In genomic region chr1:138720728-138721127, GRCm38 (mm10) we compare ENCODE assay signal across 24 mouse cellular contexts.
A peak's percentile ranks its signal among the peaks of the same experiment; 100 is the strongest.
DNase-seq lines count a peak whose midpoint lies in the region; ATAC-seq and TF ChIP-seq lines count a peak whose summit lies in the region.
"Had no signal": no experiment of that assay in that cellular context is flagged by ENCODE, and none has a peak within 500 bp of the region (broad histone marks: within the 10 kb centered on the region; RNA-seq: fewer than 3 reads in every experiment).

No protein-coding gene starts in this region.

- peak; percentile 8 for DNase-seq in heart, postnatal 4 days
- DNase-seq in heart, adult 11 months = no peak
- DNase-seq in embryo, embryonic 11 days = peak; percentile 35
- peak; percentile 64 for DNase-seq in forelimb bud, embryonic 11.5 days (ENCODE audit: low read depth, low spot score)
- DNase-seq in limb, embryonic 14.5 days (ENCODE audit: low spot score) = peak; percentile 64
- no peak for DNase-seq in frontal cortex, postnatal 36 days (ENCODE audit: low spot score in 2 of 2)
- no peak for DNase-seq in liver
- DNase-seq: adrenal gland, postnatal 10 days; cerebellum, adult 2 months; cerebellum, postnatal 36 days; gastrocnemius, postnatal 36 days; kidney, postnatal 36 days; layer of hippocampus, postnatal 36 days; lung, adult 18-20 months; lung, postnatal 4 days; midbrain, embryonic 14.5 days; right cerebral cortex, postnatal 14 days; thymus, postnatal 25 days had no signal

- H3K9me3 ChIP-seq in limb, embryonic 14.5 days (ENCODE audit: control insufficient read depth, low read length) = no peaks in the 10 kb centered on the region
- H3K9me3 ChIP-seq: embryonic facial prominence, embryonic 13.5 days; kidney, embryonic 15.5 days; liver, embryonic 12.5 days had no signal

- H3K27ac ChIP-seq in limb, embryonic 14.5 days (replicated peaks; ENCODE audit: low read depth, low read length) = no peak overlapping the region
- H3K27ac ChIP-seq: embryonic facial prominence, embryonic 13.5 days; hindbrain, postnatal 0 days; kidney, embryonic 15.5 days; liver, embryonic 12.5 days had no signal

- no peak overlapping the region for H3K4me3 ChIP-seq in limb, embryonic 14.5 days (replicated peaks; ENCODE audit: low read length)
- H3K4me3 ChIP-seq: embryonic facial prominence, embryonic 13.5 days; kidney, embryonic 15.5 days; liver, embryonic 12.5 days had no signal

- H3K4me1 ChIP-seq in limb, embryonic 14.5 days (ENCODE audit: control insufficient read depth, insufficient read depth, low read length) = 0 out of 2 replicates have a peak, but pooled peaks cover 10% of the 10 kb centered on the region
- H3K4me1 ChIP-seq: kidney, embryonic 15.5 days; liver, embryonic 12.5 days had no signal

- TF ChIP-seq POLR2A in limb, embryonic 14.5 days (IDR thresholded peaks at IDR 0.05; ENCODE audit: borderline replicate concordance, extremely low read depth, insufficient read depth, insufficient read length) = no peak

- H3K36me3 ChIP-seq in limb, embryonic 14.5 days (ENCODE audit: control insufficient read depth, insufficient read depth, low read length) = no peaks in the 10 kb centered on the region
- H3K36me3 ChIP-seq: embryonic facial prominence, embryonic 13.5 days; kidney, embryonic 15.5 days; liver, embryonic 12.5 days had no signal

- no peaks in the 10 kb centered on the region for H3K27me3 ChIP-seq in limb, embryonic 14.5 days (ENCODE audit: control insufficient read depth, insufficient read depth, low read length)
- H3K27me3 ChIP-seq: embryonic facial prominence, embryonic 13.5 days; kidney, embryonic 15.5 days; liver, embryonic 12.5 days had no signal

- peak overlapping the region; percentile 18; the same call in 1 of the 2 replicates for H3K4me2 ChIP-seq in limb, embryonic 14.5 days (replicated peaks; ENCODE audit: low read depth, low read length, severe bottlenecking)
- H3K4me2 ChIP-seq: embryonic facial prominence, embryonic 13.5 days; kidney, embryonic 15.5 days; liver, embryonic 12.5 days had no signal

- H3K9ac ChIP-seq in limb, embryonic 14.5 days (ENCODE audit: low read depth, low read length, severe bottlenecking) = no peak overlapping the region
- H3K9ac ChIP-seq: embryonic facial prominence, embryonic 13.5 days; kidney, embryonic 15.5 days; liver, embryonic 12.5 days had no signal

- ATAC-seq in limb, embryonic 14.5 days (ENCODE audit: low FRiP score, low read depth) = peak; percentile 80
- ATAC-seq: forebrain, embryonic 14.5 days; hindbrain, postnatal 0 days; intestine, postnatal 0 days; liver, embryonic 12.5 days had no signal

- WGBS in limb, embryonic 14.5 days = 11% methylated on average over 4 of the region's 4 CpGs

Comparison
In these comparisons a context has a peak if more than half of its experiments do, and no peak if none do; other contexts are left out.
1. DNase-seq: peak in heart, postnatal 4 days (single experiment), embryo, embryonic 11 days (single experiment), forelimb bud, embryonic 11.5 days (single experiment) and limb, embryonic 14.5 days (single experiment); none in heart, adult 11 months (single experiment), frontal cortex, postnatal 36 days (0 of 2) and liver (single experiment).